Mouse (Mus musculus) monocyte, adult 2 months (primary cell): Measurements from ENCODE around the gene Stt3a.

ENCODE experiments used
- DNase-seq, 2 experiments: peaks; one replicate each; pipeline ENCODE4 v3.0.0; 2022; ENCODE audit warnings: low spot score in 2 of 2, low read depth in 1 of 2

Stt3a gene

GRCm38 (mm10) chr9:36726131-36727033 is 41.1 kb downstream of the Stt3a start:
- DNase-seq: peak; percentile 53 to 75

DNA sequence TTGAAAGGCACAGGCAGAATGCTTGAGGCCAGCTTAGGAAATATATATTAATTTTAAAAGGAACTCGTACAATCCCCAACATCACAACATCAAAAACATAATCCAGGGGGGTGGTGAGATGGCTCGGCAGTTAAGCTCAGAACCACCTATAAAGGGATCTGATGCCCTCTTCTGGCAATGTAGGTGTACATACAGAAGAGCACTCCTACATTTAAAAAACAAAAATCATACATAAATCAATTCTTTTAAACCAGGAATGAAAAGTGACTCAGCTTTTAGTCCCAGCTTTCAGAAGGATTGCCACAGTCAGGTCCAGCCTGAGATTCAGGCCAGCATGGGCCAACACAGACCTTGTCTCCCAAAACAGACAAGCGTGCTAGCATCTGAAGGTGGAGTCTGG is 50.9 kb downstream of the Stt3a start:
- no peak for DNase-seq

GRCm38 (mm10) chr9:36707304-36707703 is 60.2 kb downstream of the Stt3a start:
- no peak for DNase-seq

DNA sequence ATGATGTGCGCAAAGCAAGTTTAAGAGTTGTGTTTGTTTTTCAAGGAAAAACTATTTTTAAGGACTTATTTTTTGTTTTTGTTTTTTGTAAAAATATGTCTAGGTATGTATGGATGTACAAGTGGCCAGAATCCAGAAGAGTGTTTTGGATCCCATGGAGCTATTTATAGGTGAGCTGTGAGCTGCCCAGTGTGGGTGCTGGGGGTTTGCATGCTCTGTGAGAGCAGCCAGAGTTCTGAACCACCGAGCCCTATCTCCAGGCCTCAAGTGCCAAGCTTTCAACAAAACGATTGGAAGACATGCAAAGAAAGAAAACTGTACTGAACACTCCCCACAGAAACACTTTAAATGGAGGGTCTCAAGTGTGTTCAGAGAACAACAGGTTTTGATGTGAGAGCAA is 61.6 kb downstream of the Stt3a start:
- DNase-seq: no peak

GRCm38 (mm10) chr9:36694276-36694675 is 73.2 kb downstream of the Stt3a start:
- no peak for DNase-seq

DNA sequence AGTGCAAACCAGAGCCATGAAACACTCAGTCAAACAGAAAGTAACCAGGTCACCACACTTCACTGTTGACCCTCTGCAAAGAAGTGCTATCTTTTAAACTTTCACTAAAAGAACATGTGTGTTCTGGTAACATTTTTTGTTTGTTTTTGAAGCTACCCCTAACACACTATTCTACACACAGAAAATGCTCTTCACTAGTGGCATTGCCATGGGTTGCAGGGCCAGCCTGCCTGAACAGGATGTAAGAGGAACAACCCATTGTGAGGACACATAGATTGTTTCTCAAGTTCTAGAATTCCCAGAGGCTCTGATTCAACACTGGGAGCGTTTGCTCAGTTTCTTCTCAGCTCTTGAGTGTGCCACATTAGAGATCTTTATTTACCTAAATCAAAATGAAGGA is 74.6 kb downstream of the Stt3a start, which contains the start of gene Acrv1:
Acrv1 (plus strand) TSS at position 301 of the 400 bp plus-strand sequence.
- no peak for DNase-seq

DNA sequence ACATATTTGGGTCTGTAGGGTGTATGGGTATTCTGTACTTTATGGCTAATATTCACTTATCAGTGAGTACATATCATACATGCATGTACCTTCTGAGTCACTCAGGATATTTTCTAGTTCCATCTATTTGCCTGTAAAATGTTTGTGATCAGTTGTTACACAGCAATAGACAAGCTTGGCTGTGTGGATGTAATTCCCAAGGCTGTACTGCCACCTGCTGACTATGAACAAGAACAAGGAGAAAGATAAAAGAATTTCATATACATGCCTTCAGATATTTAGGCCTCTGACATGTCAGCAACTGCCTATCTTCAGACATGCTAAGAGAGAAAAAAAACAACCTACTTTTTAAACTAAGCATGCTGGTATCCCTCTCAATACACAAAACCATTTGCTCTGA is 80.2 kb downstream of the Stt3a start:
- DNase-seq: no peak

GRCm38 (mm10) chr9:36681424-36681823 is 86.1 kb downstream of the Stt3a start:
- no peak for DNase-seq
